Comparison of ENCODE assay signal across 8 mouse cellular contexts in genomic region chr19:8724392-8724791, GRCm38 (mm10). TPM values are rescaled to one million over a fixed set of nuclear protein-coding genes. Genes with fewer than 3 reads are reported as not detected.
A peak's percentile ranks its signal among the peaks of the same experiment; 100 is the strongest.
DNase-seq lines count a peak whose midpoint lies in the region; ATAC-seq and TF ChIP-seq lines count a peak whose summit lies in the region.

No protein-coding gene starts in this region.

- H3K4me2 ChIP-seq in heart, postnatal 0 days (ENCODE audit: low read depth, low read length) = peak overlapping the region; percentile 82
- H3K4me2 ChIP-seq in hindbrain, embryonic 13.5 days = peak overlapping the region; percentile 76
- peak overlapping the region; percentile 67 for H3K4me2 ChIP-seq in midbrain, embryonic 13.5 days (replicated peaks)

- TF ChIP-seq EP300 in heart, postnatal 0 days (IDR thresholded peaks at IDR 0.05; ENCODE audit: low read depth) = no peak

- H3K9ac ChIP-seq in heart, postnatal 0 days (replicated peaks; ENCODE audit: low read depth, low read length) = peak overlapping the region; percentile 95
- H3K9ac ChIP-seq in hindbrain, embryonic 13.5 days = peak overlapping the region; percentile 96
- H3K9ac ChIP-seq in midbrain, embryonic 13.5 days (replicated peaks) = peak overlapping the region; percentile 88

- peaks cover 30% of the 10 kb centered on the region for H3K36me3 ChIP-seq in heart, postnatal 0 days (replicated peaks; ENCODE audit: control insufficient read depth, insufficient read depth, low read length)
- peaks cover 28% of the 10 kb centered on the region for H3K36me3 ChIP-seq in hindbrain, embryonic 13.5 days
- H3K36me3 ChIP-seq in midbrain, embryonic 13.5 days = peaks cover 27% of the 10 kb centered on the region

- H3K27me3 ChIP-seq in heart, postnatal 0 days (ENCODE audit: control insufficient read depth, insufficient read depth, low read length) = no peaks in the 10 kb centered on the region
- no peaks in the 10 kb centered on the region for H3K27me3 ChIP-seq in hindbrain, embryonic 13.5 days
- no peaks in the 10 kb centered on the region for H3K27me3 ChIP-seq in midbrain, embryonic 13.5 days

- no peak for TF ChIP-seq CTCF in heart, postnatal 0 days (IDR thresholded peaks at IDR 0.05; ENCODE audit: low read depth)

- intact Hi-C loops in heart, postnatal 14 days (cut with DNase I) = loop anchor here (10.0 kb wide), 1 partner anchor 380 kb away; no protein-coding TSS in a partner anchor

- no peak for DNase-seq in heart, postnatal 0 days (ENCODE audit: low spot score)
- no peak for DNase-seq in heart, postnatal 14 days
- peak; percentile 22 for DNase-seq in R1 (ENCODE audit: low read depth, low spot score)
- no peak for DNase-seq in right cerebral cortex, postnatal 25 days
- DNase-seq in adrenal gland, adult (ENCODE audit: inconsistent age in 2 of 2, low spot score in 1 of 2) = no peak
- no peak for DNase-seq in urinary bladder, postnatal 14 days (ENCODE audit: low spot score)

- ATAC-seq in heart, postnatal 0 days (ENCODE audit: insufficient read depth, low read depth) = no peak
- no peak for ATAC-seq in hindbrain, embryonic 13.5 days (ENCODE audit: low FRiP score)
- ATAC-seq in midbrain, embryonic 13.5 days = no peak

- no peaks in the 10 kb centered on the region for H3K9me3 ChIP-seq in heart, postnatal 0 days (replicated peaks; ENCODE audit: control insufficient read depth, low read length)
- H3K9me3 ChIP-seq in hindbrain, embryonic 13.5 days = no peaks in the 10 kb centered on the region
- H3K9me3 ChIP-seq in midbrain, embryonic 13.5 days = no peaks in the 10 kb centered on the region

- WGBS in heart, postnatal 0 days = 2% methylated on average over 2 of the region's 2 CpGs
- 1% methylated on average over 2 of the region's 2 CpGs for WGBS in hindbrain, embryonic 13.5 days
- WGBS in midbrain, embryonic 13.5 days = 0% methylated on average over 2 of the region's 2 CpGs

- H3K4me1 ChIP-seq in heart, postnatal 0 days (ENCODE audit: control insufficient read depth, insufficient read depth) = peaks cover 22% of the 10 kb centered on the region
- H3K4me1 ChIP-seq in hindbrain, embryonic 13.5 days (replicated peaks) = peaks cover 41% of the 10 kb centered on the region
- H3K4me1 ChIP-seq in midbrain, embryonic 13.5 days (replicated peaks) = peaks cover 38% of the 10 kb centered on the region

- peak overlapping the region; percentile 96 for H3K27ac ChIP-seq in heart, postnatal 0 days (ENCODE audit: low read depth)
- H3K27ac ChIP-seq in hindbrain, embryonic 13.5 days = peak overlapping the region; percentile 84
- 0 out of 2 replicates have a peak overlapping the region, but pooled peaks have one; percentile 22 for H3K27ac ChIP-seq in midbrain, embryonic 13.5 days

- peak overlapping the region; percentile 96 for H3K4me3 ChIP-seq in heart, postnatal 0 days (ENCODE audit: low read depth, low read length)
- H3K4me3 ChIP-seq in hindbrain, embryonic 13.5 days = peak overlapping the region; percentile 68
- peak overlapping the region; percentile 71 for H3K4me3 ChIP-seq in midbrain, embryonic 13.5 days (replicated peaks)

RNA-seq across cellular contexts. Expression of gene Slc3a2, which starts 1.2 kb away (rescaled TPM):
- 38.3 and 66.4 TPM in 2 replicates for total RNA-seq in heart, postnatal 0 days (2014; rRNA removed; ENCODE audit: low replicate concordance)
- polyA plus RNA-seq in heart, postnatal 0 days (2015; fragmentation: Nextera tagmentation; extraction: Ambion mirVana) = 40.9 and 41.5 TPM in 2 replicates
- total RNA-seq in heart, postnatal 14 days (2021) = 10 to 100 TPM; 39.8 to 50.9 TPM
- 153 and 163 TPM in 2 replicates for polyA plus RNA-seq in hindbrain, embryonic 13.5 days (2015; fragmentation: Nextera tagmentation; extraction: Ambion mirVana)
- 151 and 153 TPM in 2 replicates for polyA plus RNA-seq in midbrain, embryonic 13.5 days (2015; fragmentation: Nextera tagmentation; extraction: Ambion mirVana)

RNA-seq across cellular contexts. Expression of gene Wdr74, which starts 11.2 kb away (rescaled TPM):
- 40.8 and 45.8 TPM in 2 replicates for total RNA-seq in heart, postnatal 0 days (2014; rRNA removed; ENCODE audit: low replicate concordance)
- polyA plus RNA-seq in heart, postnatal 0 days (2015; fragmentation: Nextera tagmentation; extraction: Ambion mirVana) = 35.4 and 36.6 TPM in 2 replicates
- 10 to 100 TPM; 19.1 to 20.1 TPM for total RNA-seq in heart, postnatal 14 days (2021)
- 82.6 and 89.9 TPM in 2 replicates for polyA plus RNA-seq in hindbrain, embryonic 13.5 days (2015; fragmentation: Nextera tagmentation; extraction: Ambion mirVana)
- polyA plus RNA-seq in midbrain, embryonic 13.5 days (2015; fragmentation: Nextera tagmentation; extraction: Ambion mirVana) = 89.1 and 93.4 TPM in 2 replicates

RNA-seq across cellular contexts. Expression of gene 1700092M07Rik, which starts 16.1 kb away (rescaled TPM):
- not detected in 2 replicates for total RNA-seq in heart, postnatal 0 days (2014; rRNA removed; ENCODE audit: low replicate concordance)
- polyA plus RNA-seq in heart, postnatal 0 days (2015; fragmentation: Nextera tagmentation; extraction: Ambion mirVana) = 0.38 TPM in 1 of 2 replicates, not detected in the other
- under 1 TPM in 1 of 2 experiments, not detected in 1; 0.95 TPM for total RNA-seq in heart, postnatal 14 days (2021)
- 1.9 and 3.0 TPM in 2 replicates for polyA plus RNA-seq in hindbrain, embryonic 13.5 days (2015; fragmentation: Nextera tagmentation; extraction: Ambion mirVana)
- 2.2 and 2.5 TPM in 2 replicates for polyA plus RNA-seq in midbrain, embryonic 13.5 days (2015; fragmentation: Nextera tagmentation; extraction: Ambion mirVana)

RNA-seq across cellular contexts. Expression of gene Stx5a, which starts 16.8 kb away (rescaled TPM):
- total RNA-seq in heart, postnatal 0 days (2014; rRNA removed; ENCODE audit: low replicate concordance) = 104 and 105 TPM in 2 replicates
- 57.0 and 63.6 TPM in 2 replicates for polyA plus RNA-seq in heart, postnatal 0 days (2015; fragmentation: Nextera tagmentation; extraction: Ambion mirVana)
- total RNA-seq in heart, postnatal 14 days (2021) = 10 to 100 TPM; 37.4 to 40.5 TPM
- 120 and 128 TPM in 2 replicates for polyA plus RNA-seq in hindbrain, embryonic 13.5 days (2015; fragmentation: Nextera tagmentation; extraction: Ambion mirVana)
- polyA plus RNA-seq in midbrain, embryonic 13.5 days (2015; fragmentation: Nextera tagmentation; extraction: Ambion mirVana) = 121 and 127 TPM in 2 replicates

RNA-seq across cellular contexts. Expression of gene Nxf1, which starts 32.5 kb away (rescaled TPM):
- total RNA-seq in heart, postnatal 0 days (2014; rRNA removed; ENCODE audit: low replicate concordance) = 42.3 and 46.8 TPM in 2 replicates
- polyA plus RNA-seq in heart, postnatal 0 days (2015; fragmentation: Nextera tagmentation; extraction: Ambion mirVana) = 54.8 and 59.2 TPM in 2 replicates
- total RNA-seq in heart, postnatal 14 days (2021) = 10 to 100 TPM; 59.3 to 59.5 TPM
- 168 and 170 TPM in 2 replicates for polyA plus RNA-seq in hindbrain, embryonic 13.5 days (2015; fragmentation: Nextera tagmentation; extraction: Ambion mirVana)
- polyA plus RNA-seq in midbrain, embryonic 13.5 days (2015; fragmentation: Nextera tagmentation; extraction: Ambion mirVana) = 195 and 206 TPM in 2 replicates

Comparison
In these comparisons a context has a peak if more than half of its experiments do, and no peak if none do; other contexts are left out.
1. H3K27ac ChIP-seq: peak in every context shown above with its lines; median percentile 96 in heart, postnatal 0 days; 84 in hindbrain, embryonic 13.5 days; 22 in midbrain, embryonic 13.5 days.